Mouse (Mus musculus) embryo, embryonic 11.5 days (tissue): ENCODE measurements at regions not wholly inside any gene's neighbourhood (a gene's known extent, or its start where the extent isn't known, plus 50 kb on each side); places are given as distances from the start of the nearest gene placed in this dataset.
A peak's percentile ranks its signal among the peaks of the same experiment; 100 is the strongest.

Source experiments
- DNase-seq: peaks from one replicate; pipeline ENCODE4 v3.0.0-alpha.2; 2012; ENCODE audit warnings: low read depth, low spot score

GRCm38 (mm10) chr2:28287210-28287860 is 94.5 kb downstream of the Olfm1 start:
- DNase-seq, result no peak

- no peak for DNase-seq
Measured at GRCm38 (mm10) chr2:28289339-28289738, 96.5 kb downstream of the Olfm1 start.

DNA sequence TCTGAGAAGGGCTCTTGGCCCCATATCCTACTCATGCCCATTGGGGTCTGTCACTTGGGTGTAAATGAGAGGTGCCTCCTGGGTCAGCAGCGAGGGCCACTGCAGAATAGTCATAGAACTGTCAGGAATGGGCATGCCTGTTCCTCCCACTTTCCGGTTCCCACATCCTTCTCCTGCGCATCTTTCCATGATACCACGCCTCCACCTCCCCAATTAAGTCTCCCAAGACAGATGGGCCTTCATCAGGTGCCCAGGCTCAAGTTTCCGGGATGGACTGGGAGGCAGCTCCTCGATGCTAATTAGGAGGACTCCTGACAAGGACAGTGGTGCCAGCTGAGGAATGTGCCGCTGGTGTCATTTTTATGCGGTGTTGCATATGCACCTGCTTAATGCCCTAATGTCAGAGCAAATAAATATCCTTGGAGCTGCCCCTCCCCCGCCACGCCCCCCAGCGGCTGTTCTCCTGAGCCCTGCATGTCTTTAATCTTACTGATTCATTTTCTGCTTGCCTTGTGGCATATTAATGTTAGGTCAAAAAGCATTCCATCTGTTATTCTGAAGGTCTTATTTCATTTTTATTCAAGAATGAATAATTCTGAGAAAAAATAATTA is 97.2 kb downstream of the Olfm1 start:
- DNase-seq, result no peak

GRCm38 (mm10) chr2:28294509-28294908 is 101.7 kb downstream of the Olfm1 start:
- DNase-seq, result no peak

- DNase-seq, result no peak
Measured at GRCm38 (mm10) chr2:28296183-28296582, 103.4 kb downstream of the Olfm1 start.

GRCm38 (mm10) chr2:28298738-28299137 is 105.9 kb downstream of the Olfm1 start:
- DNase-seq, result no peak

- DNase-seq, result no peak
Measured at GRCm38 (mm10) chr2:28299346-28299745, 106.6 kb downstream of the Olfm1 start.

GRCm38 (mm10) chr2:28301313-28301712 is 108.5 kb downstream of the Olfm1 start:
- no peak for DNase-seq

GRCm38 (mm10) chr2:28303936-28304335 is 111.1 kb downstream of the Olfm1 start:
- DNase-seq, result no peak

DNA sequence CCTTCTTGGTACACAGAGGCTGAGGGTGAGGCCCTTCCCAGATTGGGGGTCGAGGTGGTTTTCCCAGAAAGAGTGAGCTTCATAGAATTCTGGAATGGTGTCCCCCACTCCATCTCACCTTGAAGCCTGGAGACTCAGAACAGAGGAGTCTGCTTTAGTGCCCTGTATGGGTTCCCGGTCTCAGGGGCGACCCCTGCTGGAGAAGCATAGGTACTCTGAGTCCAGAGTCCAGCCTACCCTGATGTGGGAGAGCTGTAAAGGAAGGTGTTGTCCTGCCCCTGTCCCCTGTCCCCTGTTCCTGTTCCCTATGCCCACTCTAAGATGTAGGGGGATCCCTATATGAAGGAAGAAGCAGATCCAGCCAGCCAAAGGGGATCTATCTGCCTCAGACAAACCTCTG is 111.9 kb downstream of the Olfm1 start:
- peak; percentile 34 for DNase-seq

DNA sequence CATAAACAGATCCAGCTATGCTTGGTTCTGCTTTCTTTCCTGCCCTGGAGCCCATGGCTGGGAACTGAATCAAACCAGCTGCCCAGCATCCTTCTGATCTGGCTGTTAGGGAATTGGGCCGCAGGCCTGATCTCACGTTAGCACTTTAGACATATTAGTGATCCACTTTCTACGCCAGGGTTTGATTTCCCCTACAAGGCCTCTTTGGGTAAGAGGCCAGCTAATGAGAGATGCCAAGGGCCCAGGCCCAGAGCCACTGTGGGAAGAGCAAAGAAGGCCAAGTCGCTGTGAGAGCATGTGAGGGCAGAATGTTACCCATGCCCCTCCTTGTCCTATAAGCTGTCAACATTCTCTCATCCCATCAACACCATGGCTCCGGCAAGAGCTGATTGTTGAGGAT is 116.3 kb downstream of the Olfm1 start:
- no peak for DNase-seq

DNA sequence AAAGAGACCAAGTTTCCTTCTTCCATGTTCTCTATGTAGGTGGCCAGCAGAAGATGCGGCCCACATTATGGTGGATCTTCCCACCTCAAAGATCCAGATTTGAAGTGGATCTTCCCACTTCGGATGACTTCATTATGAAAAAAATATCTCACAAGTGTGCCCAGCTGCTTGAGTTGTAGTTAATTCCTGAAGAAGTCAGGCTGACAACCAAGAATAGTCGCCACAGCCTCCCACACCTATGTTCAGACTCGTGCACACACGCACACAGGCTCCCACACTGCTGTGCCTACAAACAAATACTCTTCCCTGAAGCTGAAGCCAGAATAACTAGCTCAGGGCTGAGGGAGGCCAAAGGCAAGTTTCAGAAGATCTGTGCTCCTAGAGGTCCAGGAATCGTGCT is 119.4 kb downstream of the Olfm1 start:
- no peak for DNase-seq

- DNase-seq, result no peak
Measured at GRCm38 (mm10) chr2:28325502-28325901, 121.1 kb upstream of the Ppp1r26 start.

DNA sequence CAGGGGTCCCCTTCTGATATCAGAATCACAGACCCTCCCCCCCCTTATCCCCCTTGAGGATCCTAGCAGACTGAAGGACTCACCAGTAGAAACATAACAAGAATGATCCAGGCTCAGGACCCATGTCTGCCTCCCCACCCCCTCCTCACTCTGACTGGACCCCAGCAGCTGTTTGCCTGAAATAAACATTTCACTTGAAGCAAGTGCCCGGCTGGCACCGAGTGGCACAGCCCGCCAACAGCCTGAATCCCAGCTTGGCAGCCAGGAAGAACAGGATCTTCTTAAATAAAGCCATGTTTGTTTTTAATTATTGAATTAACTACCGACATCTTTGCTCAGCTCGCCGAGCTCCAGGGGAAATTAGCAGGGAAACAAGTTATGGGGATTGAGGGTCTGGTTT is 120.5 kb upstream of the Ppp1r26 start:
- DNase-seq, result no peak

DNA sequence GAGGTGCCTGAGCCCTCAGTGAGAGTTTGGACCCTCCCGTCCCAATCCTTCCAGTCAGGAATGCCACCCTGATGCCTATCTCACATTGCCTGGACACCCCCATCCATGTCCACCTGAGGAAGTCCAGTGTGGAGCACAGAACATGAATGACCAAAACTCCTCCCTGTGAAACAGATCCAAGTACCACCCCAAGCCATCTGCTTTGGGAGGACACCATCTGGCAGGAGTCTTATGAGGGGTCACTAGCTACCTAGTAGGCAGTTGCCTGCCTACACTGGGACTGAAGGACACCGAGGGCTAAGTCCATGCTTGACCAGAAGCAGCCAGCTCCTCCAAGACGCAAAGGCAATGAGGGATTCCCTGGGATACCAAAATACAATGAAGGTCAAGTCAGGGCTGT is 119.9 kb upstream of the Ppp1r26 start:
- DNase-seq, result no peak

GRCm38 (mm10) chr2:28329130-28329529 is 117.5 kb upstream of the Ppp1r26 start:
- no peak for DNase-seq

- DNase-seq, result no peak
Measured at GRCm38 (mm10) chr2:28335141-28335789, 111.3 kb upstream of the Ppp1r26 start.

DNA sequence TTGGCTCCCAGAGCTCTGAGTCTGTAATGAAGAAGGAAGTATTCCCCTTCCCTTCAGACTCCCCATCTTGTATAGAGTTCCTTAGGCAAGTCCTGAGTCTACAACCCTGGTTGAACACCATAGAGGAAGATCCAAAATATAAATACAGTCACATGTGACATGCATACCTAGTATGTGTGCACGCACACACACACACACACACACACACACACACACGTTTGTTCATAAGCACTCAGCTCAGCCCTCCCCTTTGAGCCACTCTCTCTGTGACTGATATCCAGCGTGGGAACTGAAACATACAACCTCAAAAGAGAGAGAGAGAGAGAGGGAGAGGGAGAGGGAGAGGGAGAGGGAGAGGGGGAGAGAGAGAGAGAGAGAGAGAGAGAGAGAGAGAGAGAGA is 110.8 kb upstream of the Ppp1r26 start:
- no peak for DNase-seq

GRCm38 (mm10) chr2:28336349-28337309 is 110.0 kb upstream of the Ppp1r26 start:
- no peak for DNase-seq

DNA sequence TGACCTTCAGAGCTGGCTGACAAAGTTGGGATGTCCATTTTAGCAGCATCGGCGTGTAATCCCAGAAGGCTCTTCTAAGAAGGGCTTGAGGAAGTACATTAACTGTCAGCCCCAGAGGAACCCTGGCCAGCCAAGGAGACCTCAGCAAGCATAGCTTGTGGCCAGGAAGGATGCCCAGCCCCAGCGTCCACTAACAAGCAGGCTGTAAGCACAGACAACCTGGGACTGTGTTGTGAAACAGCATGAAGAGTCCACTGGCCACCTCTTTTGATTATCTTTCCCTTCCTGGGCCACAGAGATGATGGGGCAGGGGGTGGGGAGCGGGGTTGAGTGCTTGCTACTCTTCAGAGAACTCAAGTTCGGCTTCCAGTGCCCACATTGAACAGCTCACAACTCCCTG is 109.0 kb upstream of the Ppp1r26 start:
- no peak for DNase-seq

DNA sequence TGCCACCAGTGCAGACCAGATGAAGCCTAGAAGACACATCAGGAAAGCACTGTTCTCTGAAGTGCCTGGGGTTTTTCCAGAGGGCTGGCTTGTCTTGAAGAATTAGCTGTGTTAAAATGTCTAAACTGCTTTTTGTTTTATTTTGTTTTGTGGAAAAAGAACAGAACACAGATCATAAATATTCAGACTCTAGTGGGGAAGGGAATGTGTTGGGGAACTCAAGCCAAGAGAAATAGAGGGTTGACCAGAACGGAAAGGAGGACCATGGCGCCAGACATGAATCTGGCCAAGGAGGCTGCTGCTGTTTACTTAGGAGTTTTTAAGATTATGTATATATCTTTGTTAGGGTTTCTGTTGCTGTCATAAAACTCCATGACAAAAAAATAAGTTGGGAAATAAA is 105.3 kb upstream of the Ppp1r26 start:
- no peak for DNase-seq

GRCm38 (mm10) chr2:28348453-28348852 is 98.1 kb upstream of the Ppp1r26 start:
- no peak for DNase-seq
